Mouse (Mus musculus) Patski (cell line): ENCODE measurements at regions not wholly inside any gene's neighbourhood (a gene's known extent, or its start where the extent isn't known, plus 50 kb on each side); places are given as distances from the start of the nearest gene placed in this dataset.

Experiments
- ATAC-seq: fragments of 100-300 bp; one replicate; pipeline ENCODE4 v1.8.0; 2021
- CTCF ChIA-PET: fragments of 350-600 bp; sonication (Branson Sonifier 250); formaldehyde crosslinking; loops from one replicate; lab custom pipeline; 2022; ENCODE audit warnings: inconsistent platforms; lab: Charles Lee
- POLR2A ChIA-PET: fragments of 350-600 bp; sonication (Branson Sonifier 250); formaldehyde crosslinking; loops from one replicate; lab custom pipeline; 2022; ENCODE audit warnings: antibody characterized with exemption, inconsistent platforms; lab: Charles Lee
- DNase-seq: peaks from one replicate; pipeline ENCODE4 v3.0.0-alpha.2; 2011; ENCODE audit warnings: low read depth, low spot score
- H3K27me3 ChIP-seq: fragments of 371-371 bp; one replicate; pipeline ENCODE4 v1.5.1; 2021
- CTCF ChIP-seq: fragments of 100-300 bp; IDR thresholded peaks from one replicate; pipeline ENCODE4 v1.5.1; 2021
- in situ Hi-C: fragments of 300-500 bp; cut with MboI; formaldehyde crosslinking; loops from 3 replicates; pipeline ENCODE4 v1.11.1; 2018; ENCODE audit warnings: low pct_unique_long_range_greater_than_20kb, mixed read lengths

GRCm38 (mm10) chr2:173994301-173995073, 81.6 kb upstream of the Stx16 start:
- no peak for ATAC-seq

GRCm38 (mm10) chr2:174004666-174005065, 71.4 kb upstream of the Stx16 start:
- ATAC-seq (no peak), DNase-seq (no peak)
- no peaks in the 10 kb centered on the region for H3K27me3 ChIP-seq
- CTCF ChIA-PET = no interaction called here
- in situ Hi-C loops = no loop called here
- POLR2A ChIA-PET = no interaction called here
- TF ChIP-seq CTCF = no peak

More at GRCm38 (mm10) chr2:173994301-173995073, 81.6 kb upstream of the Stx16 start:
- TF ChIP-seq CTCF = no peak
- no peak for DNase-seq
- CTCF ChIA-PET = no interaction called here
- no peaks in the 10 kb centered on the region for H3K27me3 ChIP-seq
- POLR2A ChIA-PET = no interaction called here
- in situ Hi-C loops = no loop called here

GRCm38 (mm10) chr2:174007976-174008349, 68.1 kb upstream of the Stx16 start:
- DNase-seq = no peak
- in situ Hi-C loops = no loop called here

GRCm38 (mm10) chr2:174008350-174009218, 67.5 kb upstream of the Stx16 start:
- ChIA-PET POLR2A (no interaction called here), CTCF (no interaction called here)
- no peaks in the 10 kb centered on the region for H3K27me3 ChIP-seq
- no peak for DNase-seq
- no peak for TF ChIP-seq CTCF
- in situ Hi-C loops = no loop called here
- ATAC-seq = no peak

More at GRCm38 (mm10) chr2:174007976-174008349, 68.1 kb upstream of the Stx16 start:
- no peaks in the 10 kb centered on the region for H3K27me3 ChIP-seq
- no peak for TF ChIP-seq CTCF
- CTCF ChIA-PET = no interaction called here
- no peak for ATAC-seq
- POLR2A ChIA-PET = no interaction called here

GRCm38 (mm10) chr2:174010038-174010437, 66.1 kb upstream of the Stx16 start:
- CTCF ChIA-PET = no interaction called here
- ATAC-seq (no peak), DNase-seq (no peak)
- POLR2A ChIA-PET = no interaction called here
- in situ Hi-C loops = no loop called here
- H3K27me3 ChIP-seq = no peaks in the 10 kb centered on the region
- TF ChIP-seq CTCF = no peak

GRCm38 (mm10) chr2:174011399-174011798, 64.7 kb upstream of the Stx16 start:
- POLR2A ChIA-PET = no interaction called here

GRCm38 (mm10) chr2:174014361-174014760, 61.7 kb upstream of the Stx16 start:
- no peaks in the 10 kb centered on the region for H3K27me3 ChIP-seq
- TF ChIP-seq CTCF = no peak
- ATAC-seq = no peak
- ChIA-PET POLR2A (interaction anchor here (1.0 kb wide), 1 partner anchor 16 kb away, joined by 3 read pairs; no protein-coding TSS in a partner anchor), CTCF (interaction anchor here (1.8 kb wide), 1 partner anchor 12 kb away, joined by 5 read pairs; no protein-coding TSS in a partner anchor)
- in situ Hi-C loops = no loop called here
- DNase-seq = no peak

More at GRCm38 (mm10) chr2:174011399-174011798, 64.7 kb upstream of the Stx16 start:
- no peak for DNase-seq
- H3K27me3 ChIP-seq = no peaks in the 10 kb centered on the region
- TF ChIP-seq CTCF = no peak
- in situ Hi-C loops = no loop called here
- ATAC-seq = no peak
- CTCF ChIA-PET = no interaction called here

- no peaks in the 10 kb centered on the region for H3K27me3 ChIP-seq
- POLR2A ChIA-PET = interaction anchor here (0.5 kb wide), 1 partner anchor 210 kb away, joined by 8 read pairs; no protein-coding TSS in a partner anchor
- in situ Hi-C loops = no loop called here
- TF ChIP-seq CTCF = no peak
- DNase-seq = no peak
- no peak for ATAC-seq
- CTCF ChIA-PET = interaction anchor here (1.0 to 1.8 kb wide), 2 partner anchors 11 to 22 kb away, joined by 3 to 5 read pairs; no protein-coding TSS in a partner anchor
Measured at GRCm38 (mm10) chr2:174015283-174015682, 60.8 kb upstream of the Stx16 start.

GRCm38 (mm10) chr2:174016068-174016467, 60.0 kb upstream of the Stx16 start:
- H3K27me3 ChIP-seq = no peaks in the 10 kb centered on the region
- TF ChIP-seq CTCF = no peak
- POLR2A ChIA-PET = no interaction called here
- in situ Hi-C loops = no loop called here
- CTCF ChIA-PET = interaction anchor here (1.0 to 1.8 kb wide), 2 partner anchors 10 to 23 kb away, joined by 3 to 5 read pairs; no protein-coding TSS in a partner anchor
- no peak for DNase-seq
- ATAC-seq = no peak

- no peaks in the 10 kb centered on the region for H3K27me3 ChIP-seq
- TF ChIP-seq CTCF = no peak
- in situ Hi-C loops = no loop called here
- CTCF ChIA-PET = no interaction called here
- no peak for ATAC-seq
- POLR2A ChIA-PET = no interaction called here
- no peak for DNase-seq
Measured at GRCm38 (mm10) chr2:174017042-174017441, 59.1 kb upstream of the Stx16 start.

GRCm38 (mm10) chr2:174017596-174017995, 58.5 kb upstream of the Stx16 start:
- in situ Hi-C loops = no loop called here
- H3K27me3 ChIP-seq = no peaks in the 10 kb centered on the region
- DNase-seq (no peak), ATAC-seq (no peak)
- POLR2A ChIA-PET = no interaction called here
- CTCF ChIA-PET = no interaction called here
- no peak for TF ChIP-seq CTCF
